Mouse (Mus musculus): ENCODE data around the gene Pknox2. TPM values are rescaled to one million over a fixed set of nuclear protein-coding genes. Genes with fewer than 3 reads are reported as not detected.

Pknox2 gene
- total RNA-seq, 2 experiments from 2014 or later = 31.4 to 36.3 TPM

GRCm38 (mm10) chr9:36893413-36893990 lies 253.7 kb downstream of the Pknox2 start:
- no peak for DNase-seq (ENCODE audit: low spot score in 2 of 2)

GRCm38 (mm10) chr9:36890552-36890951 lies 256.7 kb downstream of the Pknox2 start:
- DNase-seq (ENCODE audit: low spot score in 2 of 2) = peak; percentile 65

GRCm38 (mm10) chr9:36885237-36885636 lies 262.0 kb downstream of the Pknox2 start:
- no peak for DNase-seq (ENCODE audit: low spot score in 2 of 2)

GRCm38 (mm10) chr9:36883569-36883968 lies 263.6 kb downstream of the Pknox2 start:
- DNase-seq (ENCODE audit: low spot score in 2 of 2) = no peak

GRCm38 (mm10) chr9:36882034-36882745 lies 265.0 kb downstream of the Pknox2 start:
- DNase-seq (ENCODE audit: low spot score in 2 of 2) = no peak

- DNase-seq (ENCODE audit: low spot score in 2 of 2) = no peak
These were observed 265.6 kb downstream of the Pknox2 start for GRCm38 (mm10) chr9:36881615-36882014.

GRCm38 (mm10) chr9:36876787-36877186 lies 270.4 kb downstream of the Pknox2 start:
- no peak for DNase-seq (ENCODE audit: low spot score in 2 of 2)

GRCm38 (mm10) chr9:36876313-36876712 lies 270.9 kb downstream of the Pknox2 start:
- DNase-seq (ENCODE audit: low spot score in 2 of 2) = no peak

- no peak for DNase-seq (ENCODE audit: low spot score in 2 of 2)
These were observed 273.4 kb downstream of the Pknox2 start for GRCm38 (mm10) chr9:36873796-36874195.

GRCm38 (mm10) chr9:36870263-36870662 lies 276.9 kb downstream of the Pknox2 start:
- DNase-seq (ENCODE audit: low spot score in 2 of 2) = no peak

GRCm38 (mm10) chr9:36868662-36869061 lies 278.5 kb downstream of the Pknox2 start:
- no peak for DNase-seq (ENCODE audit: low spot score in 2 of 2)

GRCm38 (mm10) chr9:36864862-36865813 lies 282.1 kb downstream of the Pknox2 start:
- DNase-seq (ENCODE audit: low spot score in 2 of 2) = no peak

- DNase-seq (ENCODE audit: low spot score in 2 of 2) = no peak
These were observed 283.5 kb downstream of the Pknox2 start for GRCm38 (mm10) chr9:36863694-36864093.

- no peak for DNase-seq (ENCODE audit: low spot score in 2 of 2)
These were observed 284.6 kb downstream of the Pknox2 start for GRCm38 (mm10) chr9:36862576-36862975.

GRCm38 (mm10) chr9:36858677-36859076 lies 288.5 kb downstream of the Pknox2 start:
- peak in 1 of 2 experiments; percentile 32 for DNase-seq (ENCODE audit: low spot score in 2 of 2)

- no peak for DNase-seq (ENCODE audit: low spot score in 2 of 2)
These were observed 289.6 kb downstream of the Pknox2 start for GRCm38 (mm10) chr9:36857476-36858117.

GRCm38 (mm10) chr9:36856351-36856750 lies 290.9 kb downstream of the Pknox2 start:
- no peak for DNase-seq (ENCODE audit: low spot score in 2 of 2)

- DNase-seq (ENCODE audit: low spot score in 2 of 2) = no peak
These were observed 295.0 kb downstream of the Pknox2 start for GRCm38 (mm10) chr9:36852175-36852574.

- peak; percentile 22 to 29 for DNase-seq (ENCODE audit: low spot score in 2 of 2)
These were observed 297.1 kb downstream of the Pknox2 start for GRCm38 (mm10) chr9:36850091-36850490.

- DNase-seq (ENCODE audit: low spot score in 2 of 2) = no peak
These were observed 298.5 kb downstream of the Pknox2 start for GRCm38 (mm10) chr9:36848661-36849060.

- DNase-seq (ENCODE audit: low spot score in 2 of 2) = no peak
These were observed 300.9 kb downstream of the Pknox2 start for GRCm38 (mm10) chr9:36846346-36846745.
